Mouse (Mus musculus) CH12F3 (cell line): ENCODE results near the gene Hpse2.

Experiments
- in situ Hi-C: fragments of 300-500 bp; cut with MboI; formaldehyde crosslinking; loops from 2 replicates; pipeline ENCODE4 v1.14.3; 2020; ENCODE audit warnings: low sequenced_read_pairs

Hpse2 gene

DNA sequence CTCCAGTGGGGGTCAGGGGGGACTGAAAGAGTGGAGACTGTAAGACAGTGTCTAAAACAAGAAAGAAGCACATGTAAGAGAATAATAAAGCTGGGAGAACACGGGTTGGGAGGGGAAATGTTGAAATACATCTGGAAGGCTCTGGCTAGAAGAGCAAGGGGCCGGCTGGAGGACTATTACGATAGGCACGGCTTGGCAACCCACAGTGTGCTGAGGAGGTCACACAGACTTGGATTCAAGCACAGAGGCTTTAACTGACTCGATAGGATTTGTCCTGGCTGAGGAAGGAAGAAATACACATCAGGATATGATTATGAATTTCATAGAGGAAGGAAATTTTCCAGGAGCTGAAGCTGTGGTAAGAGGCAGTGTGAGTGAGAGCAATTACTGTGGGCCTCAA is 414.4 kb downstream of the Hpse2 start:
- in situ Hi-C loops = no loop called here

DNA sequence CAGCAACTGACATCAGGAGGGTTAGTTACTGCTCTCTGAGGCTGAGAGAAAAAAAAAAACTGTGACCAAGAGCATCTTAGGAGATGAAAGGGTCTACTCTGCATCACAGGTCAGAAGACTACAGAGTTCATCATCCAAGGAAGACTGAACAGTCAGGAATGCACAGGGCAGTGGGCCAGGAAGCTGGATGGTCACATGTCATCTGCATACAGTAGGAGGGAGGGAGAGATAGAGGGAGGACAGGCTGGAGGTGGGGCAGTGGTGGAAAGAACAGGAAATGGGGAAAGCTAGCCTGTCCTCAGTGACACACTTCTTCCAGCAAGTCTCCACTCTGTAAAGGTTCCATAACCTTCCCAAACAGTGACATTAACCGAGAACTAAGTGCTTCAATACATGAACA is 423.0 kb downstream of the Hpse2 start:
- in situ Hi-C loops = no loop called here

GRCm38 (mm10) chr19:42948114-42948636 is 440.0 kb downstream of the Hpse2 start:
- in situ Hi-C loops = no loop called here

DNA sequence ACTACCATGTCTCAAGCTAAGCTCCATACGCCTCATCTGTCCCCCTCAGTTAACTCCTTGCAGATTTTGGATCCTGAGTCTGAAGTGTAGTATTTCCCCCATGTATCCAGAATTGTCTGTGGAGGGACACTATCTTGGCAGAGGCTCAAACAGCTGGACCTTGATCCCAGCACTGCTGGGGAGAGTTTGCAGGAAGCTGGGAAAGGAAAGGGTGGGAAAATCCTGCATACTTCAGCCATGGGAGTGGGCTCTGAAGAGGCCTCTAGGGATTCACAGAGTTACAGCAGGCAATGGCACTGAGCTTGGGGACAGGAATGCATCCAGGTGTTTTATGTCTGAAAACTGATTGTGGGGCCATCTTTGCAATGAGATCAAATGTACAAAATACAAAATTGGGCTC is 450.6 kb downstream of the Hpse2 start:
- in situ Hi-C loops = no loop called here

DNA sequence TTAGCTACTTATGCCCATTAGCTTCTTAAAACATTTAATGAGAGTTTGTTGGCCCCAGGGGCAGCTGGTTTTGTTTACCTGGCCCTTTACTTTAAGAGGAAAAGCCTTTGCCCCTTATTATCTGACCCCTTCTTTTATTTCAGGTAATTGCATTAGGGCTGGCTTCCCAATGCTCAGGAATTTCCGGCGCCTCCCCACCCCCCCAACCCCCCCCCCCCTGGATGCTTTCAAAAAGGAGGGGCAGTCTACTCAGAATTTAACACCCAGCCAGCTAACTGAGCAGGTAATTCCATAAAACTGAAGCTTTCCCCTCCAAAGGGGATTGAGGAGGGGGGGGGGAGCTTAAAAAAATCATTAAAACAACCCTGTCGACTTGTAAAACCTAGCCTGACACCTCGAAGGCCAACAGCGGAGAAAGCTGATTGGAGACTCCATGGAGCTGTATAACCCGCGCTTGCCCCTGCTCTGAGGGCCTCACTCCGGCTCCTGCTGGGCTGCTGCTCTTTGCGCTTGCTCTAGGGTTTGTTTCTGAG is 451.4 kb downstream of the Hpse2 start:
- in situ Hi-C loops = no loop called here

GRCm38 (mm10) chr19:42929702-42930101 is 458.5 kb downstream of the Hpse2 start:
- in situ Hi-C loops = no loop called here

DNA sequence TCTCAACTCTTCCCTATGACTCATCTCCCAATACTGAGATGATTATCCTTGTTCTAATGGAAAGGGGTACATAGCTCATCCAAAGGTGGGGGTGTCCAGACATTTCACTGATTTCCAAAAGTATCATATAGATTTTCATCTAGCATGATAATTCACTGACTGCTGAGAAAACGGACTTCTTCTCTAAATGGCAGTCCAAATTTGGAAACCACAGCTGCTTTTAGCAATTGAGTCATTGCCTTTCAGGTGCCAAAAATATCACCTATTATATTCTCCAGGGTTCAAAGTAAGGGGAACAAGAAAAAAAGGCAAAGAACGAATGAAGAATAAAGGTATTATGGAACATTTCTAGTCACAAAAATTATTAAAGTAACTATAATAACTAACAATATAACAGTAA is 459.9 kb downstream of the Hpse2 start:
- in situ Hi-C loops = no loop called here

GRCm38 (mm10) chr19:42922610-42923009 is 465.5 kb downstream of the Hpse2 start:
- in situ Hi-C loops = no loop called here

DNA sequence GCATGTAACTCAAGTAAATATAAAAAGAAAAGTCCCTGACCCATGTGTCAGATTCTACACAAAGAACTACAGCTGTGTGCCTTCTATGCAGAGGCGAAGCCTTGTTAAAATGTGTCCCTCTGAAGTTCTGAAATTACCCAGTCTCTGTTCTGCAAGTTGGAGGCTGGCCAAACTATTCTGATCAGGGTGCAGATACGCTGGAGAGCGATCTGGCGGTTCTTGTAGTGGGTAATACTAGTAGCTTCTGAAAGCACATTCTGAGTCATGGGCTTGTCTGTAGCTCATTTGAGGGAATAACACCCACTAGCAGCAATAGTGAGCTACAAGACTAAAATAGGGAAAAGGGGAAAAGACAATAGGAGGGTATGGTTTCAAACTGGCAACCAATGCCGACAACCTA is 474.5 kb downstream of the Hpse2 start:
- in situ Hi-C loops = no loop called here

- in situ Hi-C loops = no loop called here
Observed at GRCm38 (mm10) chr19:42909719-42910118, 478.4 kb downstream of the Hpse2 start.

GRCm38 (mm10) chr19:42908553-42908952 is 479.6 kb downstream of the Hpse2 start:
- in situ Hi-C loops = no loop called here

DNA sequence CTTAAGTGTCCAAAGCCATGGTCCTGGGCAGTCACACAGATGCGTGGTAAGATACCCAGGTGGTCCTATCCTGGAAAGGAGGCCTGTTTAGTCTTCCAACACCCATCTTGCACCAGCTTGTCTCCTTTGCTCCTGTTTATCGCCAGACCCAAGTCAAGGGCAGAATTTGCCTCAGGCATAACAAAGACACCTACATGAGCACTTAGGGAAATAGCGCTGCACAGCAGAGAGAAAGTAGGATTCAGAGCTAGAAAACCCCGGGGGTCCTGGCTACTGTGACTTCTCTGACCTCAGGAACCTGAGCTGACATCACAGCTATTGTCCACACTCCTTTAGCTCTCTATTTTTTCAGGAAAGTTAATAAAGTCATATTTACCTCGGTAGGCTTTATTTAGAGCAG is 481.8 kb downstream of the Hpse2 start:
- in situ Hi-C loops = no loop called here

- in situ Hi-C loops = no loop called here
Observed at GRCm38 (mm10) chr19:42904726-42905125, 483.4 kb downstream of the Hpse2 start.

DNA sequence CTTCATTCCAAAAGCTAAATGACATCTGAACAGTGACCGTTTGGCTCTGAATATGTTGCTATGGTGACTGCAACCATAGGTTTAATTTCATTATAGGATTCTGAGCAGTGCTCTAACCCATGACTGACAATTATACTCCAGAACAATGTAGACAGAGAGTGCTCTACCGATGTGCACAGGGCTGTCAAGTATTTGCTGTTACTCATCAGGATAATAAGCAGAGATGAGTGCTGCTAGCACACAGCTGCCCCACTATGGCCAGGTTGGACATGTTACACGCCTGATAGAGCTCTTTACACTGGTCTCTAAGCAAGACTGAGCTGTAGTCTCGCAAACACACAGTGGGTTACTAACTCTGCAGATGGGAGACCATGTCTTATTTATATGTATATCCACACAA is 483.9 kb downstream of the Hpse2 start:
- in situ Hi-C loops = no loop called here

DNA sequence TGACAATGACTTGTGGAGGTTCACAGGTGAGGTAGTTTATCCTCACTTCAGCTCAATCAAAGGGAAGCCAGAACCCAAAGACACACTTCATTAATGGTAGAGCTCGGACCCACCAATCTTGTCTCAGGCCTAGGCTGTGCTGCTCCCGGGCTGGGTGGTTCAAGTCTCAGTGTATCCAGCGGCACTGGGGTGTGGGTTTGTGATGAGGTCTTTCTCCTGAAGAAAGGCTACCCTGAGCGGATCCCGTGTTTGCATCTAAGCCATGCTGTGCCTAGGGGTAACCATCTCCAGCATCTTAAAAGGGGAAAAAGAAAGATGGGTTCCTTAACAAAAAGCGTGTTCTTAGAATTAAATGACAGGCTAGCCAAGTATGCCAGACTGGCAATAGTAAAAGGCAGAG is 484.3 kb downstream of the Hpse2 start:
- in situ Hi-C loops = no loop called here

DNA sequence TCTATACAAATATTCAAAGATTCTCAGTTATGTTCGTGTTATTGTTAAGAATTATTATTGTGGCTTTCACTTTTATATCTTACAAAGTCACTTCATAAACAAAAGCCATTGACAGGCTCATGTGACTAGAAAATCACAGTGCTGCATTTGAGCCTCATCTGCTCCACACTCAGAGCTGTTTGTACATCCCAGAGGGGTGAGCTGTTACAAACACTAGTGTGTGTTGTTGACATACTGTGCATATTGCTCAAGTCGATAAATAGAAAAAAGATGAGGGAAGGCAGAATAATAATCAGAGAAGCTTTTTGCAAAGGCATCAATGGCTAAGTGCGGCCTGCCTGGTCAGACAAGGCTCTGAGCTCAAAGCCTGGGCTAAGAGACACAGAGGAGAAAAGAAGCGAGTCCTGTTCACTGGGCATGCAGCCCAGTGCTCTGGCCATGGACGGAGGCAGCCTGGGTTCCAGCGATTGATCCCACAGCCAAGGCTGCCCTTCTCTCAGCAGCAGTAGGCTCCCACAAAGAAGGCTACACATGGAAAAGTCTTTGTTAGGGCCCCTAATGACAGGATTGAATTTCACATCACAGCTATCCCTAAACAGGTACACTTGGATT is 485.6 kb downstream of the Hpse2 start:
- in situ Hi-C loops = no loop called here

- in situ Hi-C loops = no loop called here
Observed at GRCm38 (mm10) chr19:42891599-42891998, 496.6 kb downstream of the Hpse2 start.

DNA sequence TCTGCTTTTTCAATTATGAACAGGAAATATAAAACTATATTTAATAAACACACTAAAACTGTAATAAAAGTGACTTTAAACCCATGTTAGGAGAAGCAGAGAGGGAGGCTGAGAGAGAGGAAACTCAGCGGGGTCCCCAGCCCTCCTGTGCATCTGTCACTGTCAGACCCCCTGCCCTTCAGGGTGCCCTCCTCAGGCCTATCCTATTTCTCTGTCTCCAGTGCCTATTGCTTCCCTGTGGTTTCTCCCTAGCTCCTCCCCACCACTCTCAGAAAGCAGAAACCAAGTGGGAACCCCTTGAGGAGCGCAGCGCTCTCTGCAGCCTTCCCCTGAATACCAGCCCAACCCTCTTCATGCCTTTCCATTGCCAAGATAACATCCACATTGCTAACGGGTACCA is 510.5 kb downstream of the Hpse2 start:
- in situ Hi-C loops = no loop called here

DNA sequence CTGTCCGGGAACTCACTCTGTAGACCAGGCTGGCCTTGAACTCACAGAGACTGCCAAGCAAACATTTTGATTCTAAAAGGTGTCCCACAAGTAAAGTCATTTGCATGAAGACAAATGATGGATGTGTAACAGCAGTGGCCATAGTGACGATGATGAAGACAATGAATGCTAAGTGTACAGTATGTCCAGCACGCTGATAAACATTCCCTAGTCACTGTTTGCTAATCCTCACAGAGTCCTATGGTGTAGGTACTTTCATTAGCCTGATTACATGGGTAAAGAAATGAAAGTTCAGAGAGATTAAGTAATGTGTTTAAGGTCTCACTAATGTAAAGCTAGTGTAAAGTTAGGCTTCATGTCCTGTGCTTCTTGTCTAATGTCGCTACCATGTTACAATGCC is 511.6 kb downstream of the Hpse2 start:
- in situ Hi-C loops = no loop called here

GRCm38 (mm10) chr19:42869663-42870530 is 518.3 kb downstream of the Hpse2 start:
- in situ Hi-C loops = no loop called here

GRCm38 (mm10) chr19:42868958-42869662 is 519.0 kb downstream of the Hpse2 start:
- in situ Hi-C loops = no loop called here
